Mouse (Mus musculus) adrenal gland, postnatal 4 days (tissue): ENCODE measurements around the gene Ckap2. TPM values are rescaled to one million over a fixed set of nuclear protein-coding genes. Genes with fewer than 3 reads are reported as not detected.
A peak's percentile ranks its signal among the peaks of the same experiment; 100 is the strongest.

Source experiments
- DNase-seq, 2 experiments: peaks; one replicate each; pipeline ENCODE4 v3.0.0; 2021 to 2022; ENCODE audit warnings: low spot score in 2 of 2, mixed read lengths in 2 of 2
- long read RNA-seq, 2 experiments: library from polyadenylated mRNA; stranded (forward); transcript quantifications; one replicate each; pipeline ENCODE4 v2.0.0; 2021
- total RNA-seq, 2 experiments: library from RNA; stranded (reverse); gene quantifications; 2 replicates each; pipeline ENCODE4 v1.2.3; 2021

The Ckap2 gene
- 10 to 100 TPM; 22.9 to 24.2 TPM for total RNA-seq
- long read RNA-seq, experiment 1, transcript Ckap2-201 (9 exons, 2,593 nt), result major isoform, 13 of 15 reads
- long read RNA-seq, experiment 1, partial matches to known transcripts, result 0 of 15 reads
- long read RNA-seq, experiment 1, other reads (novel, unspliced or antisense), result 2 of 15 reads
- long read RNA-seq, experiment 2, transcript Ckap2-201 (9 exons, 2,593 nt), result major isoform, 19 of 37 reads
- long read RNA-seq, experiment 2, partial matches to known transcripts, result 4 of 37 reads
- long read RNA-seq, experiment 2, other reads (novel, unspliced or antisense), result 13 of 37 reads

- DNase-seq, result peak; percentile 89 to 91
These were observed at the start of gene Ckap2 for GRCm38 (mm10) chr8:22185431-22186397. Ckap2 (minus strand) TSS chr8:22185819.

DNA sequence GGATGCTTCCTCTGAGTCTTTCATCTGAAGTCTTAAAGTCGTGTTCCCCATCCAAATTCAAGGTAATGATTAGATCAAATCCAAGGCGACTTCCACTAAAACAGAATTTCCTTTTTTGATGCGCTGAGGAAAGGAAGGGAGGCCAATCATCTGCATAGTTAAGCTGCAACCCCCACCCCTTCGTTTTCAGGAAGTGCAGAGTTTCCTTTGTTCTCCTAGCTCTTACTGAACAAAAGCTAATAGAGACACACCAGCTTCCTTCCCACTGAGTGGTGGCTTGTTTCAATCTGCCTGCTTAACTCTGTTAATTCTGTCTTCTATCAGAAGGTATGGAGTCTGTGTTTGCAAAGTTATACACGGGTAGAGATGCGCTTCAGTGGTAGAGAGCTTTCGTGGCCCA is 43.0 kb upstream of the Ckap2 start:
- no peak for DNase-seq

- DNase-seq, result peak in 1 of 2 experiments; percentile 43
These were observed 41.6 kb upstream of the Ckap2 start, which contains the start of gene Thsd1 for GRCm38 (mm10) chr8:22227061-22227877. Thsd1 (plus strand) TSS chr8:22227313.

- no peak for DNase-seq
These were observed 40.7 kb upstream of the Ckap2 start for GRCm38 (mm10) chr8:22226361-22226760.

- peak in 1 of 2 experiments; percentile 18 for DNase-seq
These were observed 29.2 kb upstream of the Ckap2 start for GRCm38 (mm10) chr8:22214826-22215225.

GRCm38 (mm10) chr8:22209012-22209411 is 23.4 kb upstream of the Ckap2 start:
- DNase-seq, result no peak

- no peak for DNase-seq
These were observed 21.9 kb upstream of the Ckap2 start for GRCm38 (mm10) chr8:22207535-22207934.

DNA sequence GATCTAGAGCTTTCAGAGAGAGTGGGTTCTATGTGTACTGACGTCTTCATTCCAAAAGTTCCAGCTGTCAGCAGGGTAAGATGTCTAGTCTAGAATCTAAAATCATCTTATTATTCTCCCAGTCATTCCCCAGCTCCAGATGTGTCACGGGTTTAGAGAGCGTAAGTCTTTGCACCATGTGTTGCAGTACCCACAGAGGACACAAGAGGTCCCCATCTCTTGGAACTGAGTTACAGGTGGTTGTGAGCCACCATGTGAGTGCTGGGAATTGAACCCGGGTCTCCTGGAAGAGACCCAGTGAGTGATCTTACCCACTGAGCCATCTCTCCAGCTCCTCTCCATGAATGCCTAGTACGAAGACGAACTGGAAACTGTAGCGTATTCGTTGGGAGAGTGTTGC is 13.9 kb upstream of the Ckap2 start:
- no peak for DNase-seq

DNA sequence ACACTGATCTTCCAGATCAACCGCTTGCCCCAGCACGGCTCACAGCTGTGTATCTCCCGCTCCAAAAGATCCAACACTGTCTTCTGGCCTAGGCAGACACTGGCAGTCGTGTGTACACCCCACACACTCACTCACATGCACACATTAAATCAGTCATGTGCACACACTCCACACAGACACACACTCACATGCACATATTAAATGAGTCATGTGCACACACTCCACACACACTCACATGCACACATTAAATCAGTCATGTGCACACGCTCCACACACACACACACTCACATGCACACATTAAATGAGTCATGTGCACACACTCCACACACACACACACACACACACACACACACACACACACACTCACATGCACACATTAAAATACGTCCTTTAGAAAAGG is 12.3 kb upstream of the Ckap2 start:
- no peak for DNase-seq

DNA sequence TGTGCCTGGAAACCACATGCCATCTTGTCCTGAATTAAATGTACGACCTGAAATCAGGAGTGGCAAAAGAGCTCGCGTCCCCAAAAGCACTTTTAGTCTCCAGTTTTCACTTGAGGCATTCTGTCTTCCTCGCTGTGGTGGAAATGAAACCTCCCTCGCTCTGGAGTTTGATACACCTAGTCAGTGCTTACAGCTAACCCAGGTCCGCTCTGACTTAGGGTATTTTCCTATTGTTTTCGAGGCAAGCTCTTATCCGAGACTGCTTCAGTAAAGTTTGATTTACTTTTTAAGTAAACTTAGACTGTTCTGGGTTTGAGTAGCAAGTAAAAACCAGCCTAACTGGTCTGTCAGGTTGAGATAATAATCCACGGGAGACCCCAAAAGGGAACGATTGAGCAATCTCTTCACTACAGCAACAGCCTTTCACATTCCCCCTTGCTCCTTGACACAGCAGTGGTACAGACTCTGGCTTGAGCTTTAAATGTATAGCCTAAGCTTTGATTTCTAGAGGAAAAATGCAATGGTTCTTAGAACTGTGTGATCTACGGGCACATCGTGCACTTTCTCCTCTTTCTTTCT is 7.9 kb upstream of the Ckap2 start:
- no peak for DNase-seq

DNA sequence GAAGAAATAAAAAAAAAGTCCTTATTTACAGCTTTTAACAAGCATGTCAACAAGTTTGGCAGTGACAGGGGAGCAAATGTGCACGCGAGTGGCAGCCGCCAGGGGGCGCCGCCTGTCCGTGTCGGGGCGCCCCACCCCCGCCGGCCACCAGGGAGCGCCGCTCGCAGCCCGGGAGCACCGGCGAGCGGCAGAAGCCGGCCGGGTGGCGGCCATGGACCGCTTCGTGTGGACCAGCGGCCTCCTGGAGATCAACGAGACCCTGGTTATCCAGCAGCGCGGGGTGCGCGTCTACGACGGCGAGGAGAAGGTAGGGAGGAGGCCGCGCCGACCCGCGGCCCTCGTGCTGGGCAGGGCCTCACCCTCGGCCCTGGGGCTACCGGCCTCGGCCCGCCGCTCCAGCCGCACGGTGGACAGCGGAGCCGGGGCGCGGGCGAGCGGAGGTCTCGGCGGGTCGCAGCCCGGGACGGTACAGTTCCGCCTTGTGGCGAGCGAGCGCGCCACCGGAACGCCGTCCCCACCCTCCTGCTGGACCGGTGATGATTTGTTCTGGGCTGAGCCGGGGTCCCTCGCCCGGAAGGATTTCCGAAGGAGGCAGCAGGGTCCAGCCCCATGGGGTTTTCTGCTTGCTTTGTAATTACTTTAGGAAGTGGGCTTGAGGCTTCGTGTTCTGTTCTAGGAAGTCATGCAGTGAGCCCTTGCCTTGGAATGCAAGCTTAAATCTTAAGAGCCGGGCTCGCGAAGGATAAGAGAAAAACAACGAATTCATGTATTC is 7.2 kb upstream of the Ckap2 start, which contains the start of gene Vps36:
TSS of gene Vps36 (plus strand) at position 150 of the 772 bp plus-strand sequence.
- DNase-seq, result peak; percentile 82 to 84

DNA sequence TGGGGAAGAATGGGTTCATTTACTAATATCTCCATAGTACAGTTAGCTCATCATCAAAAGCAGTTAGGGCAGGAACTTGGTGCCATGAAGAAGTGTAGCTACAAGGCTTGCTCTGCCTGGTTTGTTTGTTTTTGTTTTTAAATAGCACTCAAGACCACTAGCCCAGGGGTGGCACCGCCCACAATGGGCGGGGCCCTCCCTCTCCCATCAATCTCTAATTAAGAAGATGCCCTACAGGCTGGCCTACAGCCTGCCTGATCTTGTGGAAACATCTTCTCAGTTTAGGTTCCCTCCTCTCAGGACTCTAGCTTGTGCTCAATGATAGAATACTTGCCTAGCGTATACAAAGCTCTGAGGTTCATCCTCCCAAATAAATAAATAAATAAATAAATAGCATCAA is 735 bp downstream of the Ckap2 start:
- no peak for DNase-seq

DNA sequence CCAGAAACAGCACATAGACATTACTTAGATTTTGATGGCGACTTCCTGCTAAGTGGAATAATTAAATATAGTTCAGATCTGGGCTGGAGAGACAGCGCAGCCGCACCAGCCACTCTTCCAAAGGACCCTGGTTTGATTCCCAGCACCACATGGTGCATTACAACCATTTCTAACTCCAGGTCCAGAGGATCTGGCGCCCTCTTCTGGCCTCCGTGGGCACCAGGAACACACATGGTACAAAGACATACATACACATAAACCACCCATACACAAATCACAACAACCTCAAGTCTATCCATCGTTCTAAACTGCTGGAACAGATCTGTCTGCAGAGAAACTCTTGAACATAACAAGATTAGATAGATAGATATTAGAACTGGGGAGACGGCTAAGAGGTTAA is 9.7 kb downstream of the Ckap2 start:
- DNase-seq, result no peak

- no peak for DNase-seq
These were observed 16.5 kb downstream of the Ckap2 start for GRCm38 (mm10) chr8:22169167-22169566.

DNA sequence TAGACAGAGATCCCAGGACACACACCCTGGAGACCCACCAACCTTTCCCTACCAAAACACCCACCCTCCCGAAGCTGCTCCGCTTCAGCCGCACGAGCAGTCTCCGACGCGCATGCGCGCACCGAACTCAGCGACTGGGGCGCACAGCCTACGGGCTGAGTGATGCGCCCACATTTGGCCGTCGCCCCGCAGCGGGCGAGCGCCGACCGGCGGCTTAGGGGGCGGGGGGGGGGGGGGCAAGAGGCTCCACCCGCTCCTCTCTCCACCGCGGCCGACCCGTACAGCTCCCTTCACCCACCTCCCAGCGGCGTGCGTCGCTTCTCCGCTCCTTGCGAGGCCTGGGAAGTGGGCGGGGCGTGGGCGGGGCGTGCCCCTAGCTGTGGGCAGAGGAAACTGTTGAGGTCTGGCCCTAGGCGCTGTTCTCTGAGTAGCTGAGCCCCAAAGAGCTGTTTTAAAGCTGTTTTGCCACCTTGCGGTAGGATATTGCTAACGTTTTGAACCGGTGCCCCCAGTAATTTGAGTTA is 19.5 kb downstream of the Ckap2 start, which contains the start of gene Nek3:
TSS of gene Nek3 (minus strand) at position 356 of the 524 bp plus-strand sequence.
- peak; percentile 57 to 77 for DNase-seq

- DNase-seq, result no peak
These were observed 20.2 kb downstream of the Ckap2 start for GRCm38 (mm10) chr8:22165251-22166079.

- DNase-seq, result no peak
These were observed 21.2 kb downstream of the Ckap2 start for GRCm38 (mm10) chr8:22164431-22164830.

DNA sequence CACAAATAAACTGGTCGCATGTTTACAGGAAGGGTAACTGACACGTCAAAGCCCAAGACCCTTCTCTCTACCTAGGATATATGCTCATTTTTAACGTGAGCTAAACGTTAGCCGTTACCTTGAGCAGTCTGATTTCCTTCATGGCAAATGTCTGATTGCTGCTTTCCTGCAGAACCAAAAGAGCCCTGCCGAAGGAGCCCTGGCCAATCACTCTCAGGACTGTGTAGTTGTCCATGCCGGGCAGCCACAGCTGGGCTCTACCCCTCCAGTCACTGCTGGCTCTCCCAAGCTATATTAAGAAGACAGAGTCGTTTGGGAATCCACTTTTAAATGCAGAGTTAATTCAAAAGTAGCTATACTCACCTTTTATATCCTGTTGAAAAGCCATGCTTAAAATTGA is 23.4 kb downstream of the Ckap2 start:
- no peak for DNase-seq

DNA sequence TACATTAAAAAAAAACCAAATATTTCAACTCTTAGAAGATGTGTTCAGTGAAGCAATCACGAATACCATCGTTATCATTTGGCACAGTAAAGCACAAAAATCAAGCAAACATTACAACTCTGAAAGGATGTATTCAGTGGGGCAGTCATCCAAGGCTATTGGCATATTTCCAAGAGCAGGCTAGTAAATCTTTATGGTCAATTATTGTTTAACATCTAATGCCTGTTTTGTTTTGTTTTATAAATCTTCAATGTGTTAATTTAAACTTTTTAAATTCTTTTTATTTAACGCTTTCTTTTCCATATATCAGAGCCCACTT is 35.3 kb downstream of the Ckap2 start:
- DNase-seq, result no peak
